Mouse (Mus musculus) ES-Bruce4 (cell line): ENCODE measurements around the gene Flvcr2. TPM values are rescaled to one million over a fixed set of nuclear protein-coding genes. Genes with fewer than 3 reads are reported as not detected.

Experiments used
- H3K27ac ChIP-seq: 2 replicates; pipeline ENCODE4 v1.5.1; 2012; ENCODE audit warnings: low read length, inconsistent platforms; ENCODE audit not compliant: insufficient read depth
- H3K27me3 ChIP-seq: 2 replicates; pipeline ENCODE4 v1.6.1; 2012; ENCODE audit warnings: mild to moderate bottlenecking, low read length, inconsistent platforms; ENCODE audit not compliant: control insufficient read depth, poor library complexity, insufficient read depth, severe bottlenecking
- H3K36me3 ChIP-seq: 2 replicates; pipeline ENCODE4 v1.6.1; 2012; ENCODE audit warnings: inconsistent platforms, mild to moderate bottlenecking, low read length, moderate library complexity; ENCODE audit not compliant: control insufficient read depth, poor library complexity, insufficient read depth, severe bottlenecking
- H3K4me1 ChIP-seq: one replicate; pipeline ENCODE4 v1.8.1; 2011; ENCODE audit warnings: low read length; ENCODE audit not compliant: control insufficient read depth, insufficient read depth
- H3K4me3 ChIP-seq: 2 replicates; pipeline ENCODE4 v1.5.1; 2011; ENCODE audit warnings: low read depth, mild to moderate bottlenecking, low read length
- H3K9ac ChIP-seq: 2 replicates; pipeline ENCODE4 v1.6.1; 2012; ENCODE audit warnings: low read depth, mild to moderate bottlenecking, inconsistent platforms; ENCODE audit not compliant: poor library complexity, severe bottlenecking
- H3K9me3 ChIP-seq: replicated peaks from 2 replicates; pipeline ENCODE4 v1.6.1; 2012; ENCODE audit warnings: mild to moderate bottlenecking, low read length, inconsistent platforms; ENCODE audit not compliant: control insufficient read depth, poor library complexity, insufficient read depth, severe bottlenecking
- CTCF ChIP-seq: IDR thresholded peaks from one replicate; pipeline ENCODE4 v1.8.1; 2011; ENCODE audit warnings: low read depth, low read length
- EP300 ChIP-seq: IDR thresholded peaks from 2 replicates; pipeline ENCODE4 v1.6.1; 2011; ENCODE audit warnings: low read depth, low read length; ENCODE audit not compliant: insufficient read depth
- POLR2A ChIP-seq: IDR thresholded peaks from one replicate; pipeline ENCODE4 v1.8.1; 2011; ENCODE audit warnings: low read length; ENCODE audit not compliant: insufficient read depth
- polyA plus RNA-seq: library from polyadenylated mRNA; stranded (reverse); fragments of >200 nt; gene quantifications from 2 replicates; pipeline ENCODE4 v1.2.4, GENCODE M21; 2011; ENCODE audit warnings: low read depth; ENCODE audit not compliant: missing spikeins, insufficient read depth, insufficient read length

Flvcr2 gene
- polyA plus RNA-seq, 1 experiment: 6.0 TPM

GRCm38 (mm10) chr12:85756455-85756854, 10.1 kb downstream of the Flvcr2 start:
- no peaks in the 10 kb centered on the region for H3K27me3 ChIP-seq
- H3K27ac ChIP-seq: no peak overlapping the region
- no peaks in the 10 kb centered on the region for H3K36me3 ChIP-seq
- no peak overlapping the region for H3K4me3 ChIP-seq
- H3K9me3 ChIP-seq: no peaks in the 10 kb centered on the region
- H3K9ac ChIP-seq: no peak overlapping the region
- no peak for TF ChIP-seq CTCF
- TF ChIP-seq POLR2A: no peak
- no peak for TF ChIP-seq EP300
- peaks cover 4% of the 10 kb centered on the region for H3K4me1 ChIP-seq

GRCm38 (mm10) chr12:85757074-85757473, 10.7 kb downstream of the Flvcr2 start:
- no peaks in the 10 kb centered on the region for H3K36me3 ChIP-seq
- TF ChIP-seq CTCF: no peak
- no peak for TF ChIP-seq EP300
- TF ChIP-seq POLR2A: no peak
- no peaks in the 10 kb centered on the region for H3K9me3 ChIP-seq
- H3K9ac ChIP-seq: no peak overlapping the region
- no peaks in the 10 kb centered on the region for H3K27me3 ChIP-seq
- H3K4me1 ChIP-seq: peaks cover 4% of the 10 kb centered on the region
- no peak overlapping the region for H3K27ac ChIP-seq
- no peak overlapping the region for H3K4me3 ChIP-seq

GRCm38 (mm10) chr12:85758741-85759140, 12.4 kb downstream of the Flvcr2 start:
- no peak for TF ChIP-seq POLR2A
- TF ChIP-seq EP300: no peak
- no peak for TF ChIP-seq CTCF
- no peak overlapping the region for H3K9ac ChIP-seq
- H3K4me3 ChIP-seq: no peak overlapping the region

GRCm38 (mm10) chr12:85761471-85761870, 15.1 kb downstream of the Flvcr2 start:
- Histone ChIP-seq H3K4me3 (no peak overlapping the region), H3K36me3 (no peaks in the 10 kb centered on the region), H3K9ac (no peak overlapping the region), H3K4me1 (no peaks in the 10 kb centered on the region), H3K27ac (no peak overlapping the region), H3K9me3 (no peaks in the 10 kb centered on the region), H3K27me3 (no peaks in the 10 kb centered on the region)
- TF ChIP-seq EP300: no peak
- no peak for TF ChIP-seq POLR2A
- TF ChIP-seq CTCF: no peak

More at GRCm38 (mm10) chr12:85758741-85759140, 12.4 kb downstream of the Flvcr2 start:
- Histone ChIP-seq H3K9me3 (no peaks in the 10 kb centered on the region), H3K27me3 (no peaks in the 10 kb centered on the region), H3K36me3 (no peaks in the 10 kb centered on the region), H3K27ac (no peak overlapping the region), H3K4me1 (peaks cover 3% of the 10 kb centered on the region)

- Histone ChIP-seq H3K4me3 (no peak overlapping the region), H3K9me3 (no peaks in the 10 kb centered on the region), H3K4me1 (no peaks in the 10 kb centered on the region), H3K36me3 (no peaks in the 10 kb centered on the region), H3K9ac (no peak overlapping the region), H3K27ac (no peak overlapping the region), H3K27me3 (no peaks in the 10 kb centered on the region)
- TF ChIP-seq CTCF (no peak), POLR2A (no peak), EP300 (no peak)
Observed at GRCm38 (mm10) chr12:85764686-85765085, 18.3 kb downstream of the Flvcr2 start.

- Histone ChIP-seq H3K9ac (no peak overlapping the region), H3K4me1 (no peaks in the 10 kb centered on the region), H3K27ac (no peak overlapping the region), H3K27me3 (no peaks in the 10 kb centered on the region), H3K4me3 (no peak overlapping the region), H3K36me3 (no peaks in the 10 kb centered on the region), H3K9me3 (no peaks in the 10 kb centered on the region)
- TF ChIP-seq EP300: no peak
- no peak for TF ChIP-seq CTCF
- TF ChIP-seq POLR2A: no peak
Observed at GRCm38 (mm10) chr12:85766287-85766686, 19.9 kb downstream of the Flvcr2 start.
